Mouse (Mus musculus): ENCODE measurements around the gene Pxt1.

Pxt1 gene

GRCm38 (mm10) chr17:28909252-28909941 lies 34.2 kb downstream of the Pxt1 start:
- peak; percentile 29 to 43 for DNase-seq

- no peak for DNase-seq
Measured at GRCm38 (mm10) chr17:28907959-28908358, 35.7 kb downstream of the Pxt1 start.

- DNase-seq: no peak
Measured at GRCm38 (mm10) chr17:28905377-28905916, 38.2 kb downstream of the Pxt1 start.

- no peak for DNase-seq
Measured at GRCm38 (mm10) chr17:28904546-28905376, 38.9 kb downstream of the Pxt1 start.

DNA sequence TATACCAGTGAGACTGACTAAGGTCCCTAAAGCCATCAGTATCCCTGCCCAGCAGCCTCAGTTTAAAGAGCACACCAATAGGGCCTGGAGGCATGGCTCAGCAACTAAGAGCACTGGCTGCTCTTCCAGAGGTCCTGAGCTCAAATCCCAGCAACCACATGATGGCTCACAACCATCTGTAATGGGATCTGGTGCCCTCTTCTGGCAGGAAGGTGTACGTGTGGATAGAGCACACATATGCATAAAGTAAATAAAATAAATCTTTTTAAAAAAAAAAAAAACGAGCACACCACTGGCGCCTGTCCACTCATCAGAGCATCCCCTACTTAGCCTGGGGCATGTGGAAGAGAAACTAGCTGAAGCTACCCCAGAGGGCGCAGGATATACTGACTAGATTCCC lies 42.1 kb downstream of the Pxt1 start:
- DNase-seq: no peak

DNA sequence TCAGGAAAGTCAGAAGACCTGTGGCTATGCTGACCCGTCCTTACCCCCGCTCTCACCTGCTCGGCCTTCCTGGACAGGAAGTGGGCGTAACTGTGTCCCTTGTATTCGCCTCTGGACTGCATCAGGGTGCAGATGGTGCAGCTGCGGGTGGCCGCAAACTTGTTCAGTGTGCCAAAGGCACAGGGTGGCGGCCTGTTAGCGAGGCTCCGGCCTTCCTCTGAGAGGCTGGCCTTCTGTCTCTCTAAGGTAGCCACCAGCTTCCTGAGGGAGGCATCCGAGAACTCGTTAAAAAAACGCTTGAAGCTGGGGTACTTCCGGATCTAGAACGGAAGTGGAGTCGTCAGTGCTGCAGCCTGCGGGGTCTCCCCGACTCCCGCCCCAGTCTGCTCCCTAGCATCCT lies 44.2 kb downstream of the Pxt1 start:
- no peak for DNase-seq

DNA sequence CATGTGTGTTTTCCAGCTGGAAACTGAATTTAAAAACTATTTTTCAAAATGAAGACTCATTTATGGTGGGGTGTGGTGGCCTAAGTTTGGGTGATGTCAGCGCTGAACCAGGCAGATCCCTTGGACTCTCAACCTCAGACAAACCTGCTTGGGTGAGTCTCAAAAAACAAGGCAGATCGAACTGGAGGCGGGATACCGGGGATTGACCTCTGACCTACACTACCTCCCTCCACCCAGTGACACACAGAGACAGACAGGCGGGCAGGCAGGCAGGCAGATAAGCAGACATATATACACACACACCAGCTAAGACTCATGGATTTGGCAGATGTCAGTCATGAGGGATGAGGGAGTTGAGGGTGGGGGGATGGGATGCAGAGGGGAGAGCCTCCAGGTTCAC lies 45.4 kb downstream of the Pxt1 start:
- no peak for DNase-seq

DNA sequence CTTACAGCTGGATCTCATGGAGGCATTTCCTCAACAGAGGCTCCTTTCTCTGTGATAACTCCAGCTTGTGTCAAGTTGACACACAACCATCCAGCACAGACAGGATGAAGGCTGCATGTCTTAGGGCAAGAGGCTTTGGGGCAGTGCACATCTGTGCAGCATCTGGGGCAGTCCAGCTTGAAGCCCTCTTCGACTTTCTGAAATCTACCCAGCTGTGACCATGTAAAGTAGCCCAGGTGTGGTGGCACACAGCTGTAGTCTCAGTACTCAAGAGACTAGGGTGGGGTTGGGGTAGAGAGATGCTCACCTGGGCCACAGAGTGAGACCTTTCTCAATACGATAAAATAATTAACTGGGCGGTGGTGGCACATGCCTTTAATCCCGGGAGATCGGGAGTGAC lies 45.8 kb downstream of the Pxt1 start:
- no peak for DNase-seq

- DNase-seq: no peak
Measured at GRCm38 (mm10) chr17:28896095-28896780, 47.4 kb downstream of the Pxt1 start.

DNA sequence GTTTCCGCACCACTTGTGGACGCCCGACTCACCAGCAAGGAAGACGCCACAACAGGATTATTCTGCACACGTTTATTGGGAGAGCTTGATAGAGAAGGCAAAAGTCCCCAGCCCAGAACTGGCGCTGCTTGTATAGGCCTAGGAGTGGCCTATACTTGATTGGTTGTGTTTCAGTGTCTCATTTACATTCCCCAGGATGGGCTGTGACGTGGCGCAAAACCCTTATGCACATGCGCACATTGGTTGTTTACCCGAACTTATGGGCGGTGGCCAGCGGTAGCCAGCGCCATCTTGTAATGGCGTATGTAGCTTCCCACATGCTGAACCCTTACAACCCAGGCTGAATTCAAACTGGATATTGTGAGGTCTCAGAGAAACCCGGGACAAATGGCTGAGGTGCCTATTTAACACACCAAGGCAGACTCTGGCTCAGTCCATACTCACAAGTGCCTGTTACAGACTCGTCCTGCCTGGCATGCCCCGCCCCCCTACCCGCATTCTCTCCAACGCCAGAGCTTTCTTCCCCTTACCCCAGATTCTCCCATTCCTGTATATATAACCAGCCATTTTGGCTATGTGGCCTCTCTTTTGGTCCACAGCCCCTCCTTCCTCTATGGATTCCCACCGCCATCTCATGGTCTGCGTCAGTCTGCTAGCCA lies 48.3 kb downstream of the Pxt1 start:
- DNase-seq: no peak

DNA sequence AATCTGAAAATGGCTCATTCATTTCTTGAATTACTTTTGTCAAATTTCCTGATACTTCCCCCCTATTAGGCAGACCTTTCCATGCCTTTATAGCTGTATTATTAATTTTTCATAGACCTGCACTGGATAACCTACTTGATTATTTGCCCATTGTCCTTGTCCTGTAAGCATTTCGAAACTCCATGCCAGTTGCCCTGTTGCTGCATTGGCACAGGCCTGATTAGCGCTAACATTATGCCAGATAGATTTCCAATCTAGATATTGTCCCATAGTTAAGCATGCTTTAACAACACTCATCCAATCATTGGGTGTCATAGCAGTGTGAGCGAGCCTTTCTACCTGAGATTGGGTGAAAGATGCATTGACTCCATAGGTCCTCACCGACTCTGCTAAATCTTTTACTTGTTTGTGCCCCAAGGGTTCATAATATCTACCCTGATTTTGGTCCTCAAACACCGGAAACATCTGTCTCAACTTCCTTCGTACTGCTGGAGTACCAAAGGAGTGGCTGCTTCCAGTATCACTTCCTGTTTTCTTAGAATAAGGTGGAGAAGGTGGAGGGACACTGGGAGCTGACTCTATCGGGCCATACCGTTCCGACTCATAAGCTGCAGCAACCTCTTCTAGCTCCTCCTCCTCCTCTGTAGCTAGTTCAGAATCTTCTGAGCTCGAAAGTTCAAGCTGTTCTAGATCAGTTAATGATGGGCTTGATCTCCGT lies 49.4 kb downstream of the Pxt1 start:
- DNase-seq: no peak

DNA sequence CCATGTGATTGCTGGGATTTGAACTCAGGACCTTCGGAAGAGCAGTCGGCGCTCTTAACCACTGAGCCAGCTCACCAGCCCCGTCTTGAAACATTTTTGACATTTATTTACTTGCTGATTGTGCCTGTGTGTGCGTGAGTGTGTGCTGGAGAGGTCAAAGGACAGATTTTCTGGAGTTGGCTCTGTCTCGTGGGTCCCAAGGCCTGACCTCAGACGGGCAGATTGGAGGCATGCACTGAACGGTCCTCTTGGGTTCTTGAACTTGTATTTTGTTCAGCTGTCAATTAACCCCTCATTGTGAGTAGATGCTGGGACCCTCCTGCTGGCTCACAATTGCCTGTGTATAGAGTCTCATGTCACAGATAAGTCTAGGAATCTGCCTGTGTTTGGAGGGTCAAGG lies 57.4 kb downstream of the Pxt1 start:
- no peak for DNase-seq

DNA sequence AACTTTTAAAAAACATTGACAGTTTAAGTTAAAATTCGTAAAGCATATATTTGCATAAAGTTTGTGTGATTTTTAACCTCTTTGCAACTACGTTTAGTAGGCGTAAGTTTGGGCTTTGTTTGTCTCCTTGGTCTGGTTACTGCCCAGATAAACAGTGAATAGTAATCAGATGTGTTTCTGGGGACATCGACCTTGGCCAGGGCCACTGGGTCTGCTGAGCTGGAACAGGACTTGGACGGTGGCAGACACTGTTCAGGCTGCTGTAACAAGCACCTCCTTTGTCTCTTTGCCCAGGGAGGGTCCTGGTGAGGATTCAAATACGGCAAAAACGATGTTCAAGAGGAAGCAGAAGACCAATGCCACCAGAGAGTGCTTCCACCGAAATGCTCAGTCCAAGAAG lies 58.4 kb downstream of the Pxt1 start:
- DNase-seq: no peak

Data from thymus, adult 18-20 months (tissue).